Mouse (Mus musculus) thymus, postnatal 25 days (tissue): ENCODE data around the gene Igfals.

Experiments used
- DNase-seq: peaks from one replicate; pipeline ENCODE4 v3.0.0; 2022

Igfals gene

GRCm38 (mm10) chr17:24867914-24868313 lies 2.1 kb downstream of the Igfals start:
- no peak for DNase-seq

- no peak for DNase-seq
Observed at GRCm38 (mm10) chr17:24873695-24874404, 8.1 kb downstream of the Igfals start.

- DNase-seq: no peak
Observed at GRCm38 (mm10) chr17:24874405-24874745, 8.6 kb downstream of the Igfals start.

- no peak for DNase-seq
Observed at GRCm38 (mm10) chr17:24874989-24875388, 9.2 kb downstream of the Igfals start.

DNA sequence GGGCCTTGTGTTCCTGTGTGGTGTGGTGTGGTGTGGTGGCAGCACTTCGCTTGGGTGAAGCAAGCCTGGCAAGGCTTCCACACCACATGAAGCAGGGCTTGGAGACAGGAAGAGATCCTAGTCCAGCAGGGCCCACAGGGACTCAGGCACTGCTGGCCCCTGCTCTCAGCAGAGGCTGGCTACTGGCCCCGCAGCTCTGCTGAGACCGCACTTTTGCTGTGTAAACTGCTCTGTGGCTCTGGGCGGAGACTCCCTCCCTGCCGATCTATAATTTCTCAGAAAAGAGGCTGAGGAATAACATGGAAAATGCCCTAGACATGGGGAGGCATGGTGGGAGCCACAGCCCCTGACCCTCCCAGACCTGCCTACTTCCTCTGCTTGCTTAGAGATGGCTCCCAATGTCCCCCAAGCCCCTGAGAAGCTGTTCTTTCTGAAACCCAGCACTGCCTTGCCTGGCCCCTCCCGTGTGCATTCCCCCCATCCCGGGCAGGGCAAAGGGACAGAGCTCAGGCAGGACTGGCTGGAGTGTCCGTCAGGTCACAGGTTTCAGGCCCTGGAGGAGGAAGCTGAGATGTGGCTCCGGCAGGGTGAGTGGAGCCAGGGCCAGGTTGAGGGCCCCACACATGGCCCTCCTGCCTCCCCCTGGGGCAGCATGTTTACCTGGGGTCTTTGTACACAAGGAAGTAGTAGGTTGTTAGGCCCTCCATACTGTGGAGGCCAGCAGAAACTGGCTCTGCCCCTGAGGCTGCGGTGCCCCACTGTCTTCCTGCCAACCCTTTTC lies 11.7 kb downstream of the Igfals start:
- no peak for DNase-seq

- DNase-seq: peak; percentile 57
Observed at GRCm38 (mm10) chr17:24878117-24878397, 12.3 kb downstream of the Igfals start.

DNA sequence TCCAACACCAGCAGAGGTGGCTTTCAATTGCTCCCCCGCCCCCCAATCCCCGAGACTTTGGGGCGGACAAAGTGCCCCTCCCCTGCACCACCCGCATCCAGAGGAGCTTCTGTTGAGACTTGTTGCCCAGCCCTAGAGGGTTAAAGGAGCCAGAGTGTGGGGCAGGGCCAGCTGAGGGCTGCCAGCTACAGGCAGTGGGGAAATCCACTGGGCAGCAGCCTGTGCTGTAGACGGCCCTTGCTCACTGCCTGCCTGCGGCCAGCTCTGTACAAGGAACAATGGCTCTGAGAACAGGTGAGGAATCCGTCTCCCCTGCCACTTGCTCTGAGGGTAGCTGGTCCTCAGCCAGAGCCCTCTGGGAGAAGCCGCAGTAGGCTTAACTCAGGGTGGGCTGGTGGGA lies 12.7 kb downstream of the Igfals start:
- DNase-seq: no peak

GRCm38 (mm10) chr17:24881738-24882440 lies 16.1 kb downstream of the Igfals start:
- DNase-seq: peak; percentile 42

DNA sequence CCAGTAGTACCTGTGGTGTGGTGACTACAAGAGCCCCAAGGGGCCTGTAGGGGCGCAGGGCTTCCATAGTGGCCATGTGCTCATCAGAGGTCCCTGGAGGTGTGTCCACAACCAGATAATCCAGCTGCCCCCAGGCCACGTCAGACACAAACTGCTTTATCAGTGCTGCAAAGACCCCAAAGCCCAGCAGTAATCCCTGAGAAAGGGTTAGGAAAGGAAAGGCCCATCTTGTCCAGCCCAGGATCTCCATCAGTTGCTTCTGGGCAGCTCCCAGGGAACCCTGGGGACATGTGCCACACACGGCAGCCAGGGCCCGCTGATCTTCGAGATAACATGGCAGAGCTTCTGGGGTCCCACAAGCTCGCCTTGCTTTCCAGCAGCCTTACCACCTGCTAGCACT lies 18.6 kb downstream of the Igfals start:
- DNase-seq: no peak

DNA sequence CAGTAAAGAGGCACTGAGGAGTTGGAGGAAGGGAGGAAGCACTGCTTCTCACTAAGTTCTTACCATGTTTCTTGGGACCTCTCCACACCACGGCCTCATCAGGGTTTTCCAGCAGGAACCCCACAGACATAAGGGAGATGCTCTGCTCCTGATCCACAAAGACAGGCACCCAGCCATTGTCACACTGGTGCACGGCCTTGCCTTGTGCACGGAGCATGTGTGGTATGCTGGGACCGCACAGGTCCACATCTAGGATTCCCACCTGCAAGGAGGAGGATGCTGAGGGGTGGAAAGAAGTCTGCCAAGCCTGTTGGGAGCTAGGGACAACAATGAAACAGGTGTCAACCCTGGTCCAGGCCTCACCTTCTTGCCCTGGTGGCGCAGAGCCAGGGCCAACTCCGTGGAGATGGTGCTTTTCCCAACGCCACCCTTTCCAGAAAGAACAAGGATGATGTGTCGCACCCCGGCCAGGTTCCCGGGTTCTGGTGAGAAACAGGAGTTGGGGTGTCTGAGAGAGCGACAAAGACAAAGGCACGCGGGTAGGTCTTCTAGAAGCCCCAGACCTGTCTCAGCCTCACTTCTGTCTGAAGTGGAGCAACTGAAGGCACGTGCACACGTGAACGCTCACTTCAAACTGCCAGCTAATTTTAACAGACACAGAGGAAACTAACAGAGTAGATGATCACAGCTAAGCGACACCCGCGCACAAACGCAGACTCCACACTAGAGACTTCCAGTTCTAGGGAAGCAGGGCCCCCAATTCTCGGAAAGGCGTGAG lies 19.7 kb downstream of the Igfals start:
- no peak for DNase-seq

- DNase-seq: peak; percentile 96
Observed at GRCm38 (mm10) chr17:24886134-24886931, 20.5 kb downstream of the Igfals start, which contains the start of the genes Nubp2 and Spsb3. TSS of gene Nubp2 (minus strand) at chr17:24886349. TSS of gene Spsb3 (plus strand) at chr17:24886643.

GRCm38 (mm10) chr17:24886932-24887271 lies 21.1 kb downstream of the Igfals start:
- no peak for DNase-seq

GRCm38 (mm10) chr17:24887291-24888080 lies 21.7 kb downstream of the Igfals start:
- DNase-seq: no peak

- no peak for DNase-seq
Observed at GRCm38 (mm10) chr17:24888862-24889261, 23.1 kb downstream of the Igfals start.

DNA sequence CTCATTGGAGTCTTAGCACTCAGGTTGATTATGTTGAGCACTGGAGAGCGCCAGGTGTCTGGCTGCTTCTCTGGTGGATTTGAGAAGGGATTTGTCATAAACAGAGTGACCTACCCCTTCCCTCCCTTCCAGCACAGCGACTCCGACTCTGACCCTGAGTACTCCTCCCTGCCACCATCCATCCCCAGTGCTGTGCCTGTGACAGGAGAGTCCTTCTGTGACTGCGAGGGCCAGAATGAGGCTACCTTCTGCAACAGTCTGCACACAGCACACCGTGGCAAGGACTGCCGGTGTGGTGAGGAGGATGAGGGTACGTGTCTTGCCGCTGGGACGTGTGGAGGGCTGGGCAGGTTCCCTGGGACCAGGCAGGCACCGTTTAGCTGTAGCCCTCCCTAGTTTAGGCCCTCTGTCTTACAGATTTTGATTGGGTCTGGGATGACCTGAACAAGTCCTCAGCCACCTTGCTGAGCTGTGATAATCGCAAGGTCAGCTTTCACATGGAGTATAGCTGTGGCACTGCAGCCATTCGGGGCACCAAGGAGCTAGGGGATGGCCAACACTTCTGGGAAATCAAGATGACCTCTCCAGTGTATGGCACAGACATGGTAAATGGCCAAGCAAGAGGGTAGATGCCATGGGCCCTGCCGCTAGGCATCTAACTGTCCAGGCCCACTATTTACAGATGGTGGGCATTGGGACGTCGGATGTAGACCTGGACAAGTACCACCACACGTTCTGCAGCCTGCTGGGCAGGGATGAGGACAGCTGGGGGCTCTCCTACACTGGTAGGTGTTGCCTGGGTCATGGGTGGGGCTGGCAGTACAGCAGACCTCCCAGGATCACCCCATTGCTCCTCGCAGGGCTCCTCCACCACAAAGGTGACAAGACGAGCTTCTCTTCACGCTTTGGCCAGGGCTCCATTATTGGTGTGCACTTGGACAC lies 24.6 kb downstream of the Igfals start:
- DNase-seq: no peak

DNA sequence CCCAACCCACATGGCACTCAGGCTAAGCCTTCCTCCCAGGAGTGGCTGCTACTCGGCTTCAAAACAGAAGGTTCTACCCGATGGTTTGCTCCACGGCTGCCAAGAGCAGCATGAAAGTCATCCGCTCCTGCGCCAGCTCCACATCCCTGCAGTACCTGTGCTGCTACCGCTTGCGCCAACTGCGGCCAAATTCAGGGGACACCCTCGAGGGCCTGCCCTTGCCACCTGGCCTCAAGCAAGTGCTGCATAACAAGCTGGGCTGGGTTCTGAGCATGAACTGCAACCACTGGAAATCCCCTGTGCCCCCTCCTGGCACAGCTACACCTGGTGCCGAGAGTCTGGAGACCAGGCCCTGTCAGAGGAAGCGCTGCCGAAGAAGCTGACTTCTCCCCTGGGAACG lies 25.5 kb downstream of the Igfals start:
- DNase-seq: no peak

DNA sequence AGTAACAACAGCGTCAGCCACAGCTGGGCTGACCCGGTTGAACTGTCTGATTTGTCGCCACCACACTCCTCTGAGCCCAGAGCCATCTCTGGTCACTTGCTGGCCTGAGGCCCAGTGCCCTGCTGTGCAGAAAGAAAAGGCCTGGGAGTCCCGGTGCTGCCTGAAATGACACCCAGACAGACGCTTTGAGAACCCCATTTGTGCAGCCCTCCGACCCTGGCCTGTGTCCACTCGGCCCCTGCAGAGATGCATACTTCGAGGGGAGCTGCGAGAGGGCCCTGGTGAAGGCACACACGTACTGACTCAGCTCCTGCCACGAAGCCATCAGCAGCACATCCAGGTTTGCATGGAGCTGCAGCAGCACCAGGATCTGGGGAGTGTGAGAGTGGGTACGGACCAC lies 27.0 kb downstream of the Igfals start:
- DNase-seq: no peak

- no peak for DNase-seq
Observed at GRCm38 (mm10) chr17:24893276-24893675, 27.5 kb downstream of the Igfals start.

DNA sequence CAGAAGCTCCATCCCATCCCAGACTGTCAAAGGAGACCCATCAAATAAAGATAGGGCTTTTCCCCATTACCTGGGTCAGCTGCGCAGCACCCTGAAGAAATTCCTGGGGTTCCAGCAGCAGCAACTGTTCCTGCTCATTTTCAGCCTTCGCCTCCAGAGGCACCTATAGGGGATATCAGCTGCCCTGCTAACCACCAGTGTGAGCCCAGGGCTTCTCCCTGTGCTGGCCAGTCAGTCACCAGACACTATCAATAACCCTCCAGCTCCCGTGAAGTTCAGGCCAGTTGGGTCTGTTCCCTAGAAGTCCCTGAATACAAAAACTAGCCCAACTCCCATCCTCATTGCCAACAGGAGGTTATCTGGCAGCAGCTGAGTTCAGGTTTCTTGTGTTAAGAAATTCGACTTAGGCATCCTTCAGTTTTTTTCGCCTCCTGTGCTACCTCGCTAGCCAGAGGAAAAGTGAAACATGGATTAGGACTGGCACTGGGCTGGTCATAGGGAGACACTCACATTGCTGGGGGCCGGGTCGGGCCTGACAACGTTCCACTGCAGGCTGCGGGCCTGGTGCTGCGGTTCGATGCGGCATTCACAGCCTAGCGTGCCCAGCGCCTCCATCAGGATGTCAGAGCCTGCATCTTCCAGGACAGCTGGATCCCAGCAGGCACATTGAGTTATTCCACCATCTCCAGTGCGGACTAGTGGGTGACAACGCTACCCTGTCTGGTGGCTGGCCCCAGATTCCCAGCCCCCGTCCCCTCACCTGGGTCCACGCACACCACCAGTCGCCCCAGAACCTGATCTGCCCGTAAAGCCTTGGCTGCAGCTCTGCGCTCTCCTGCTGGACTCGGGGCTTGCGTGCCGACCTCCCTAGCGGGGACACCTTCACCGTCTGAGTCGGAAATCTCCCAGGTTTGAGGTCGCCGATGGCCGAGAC lies 28.5 kb downstream of the Igfals start:
- no peak for DNase-seq
